Mouse (Mus musculus) ovary, postnatal 14 days (tissue): Measurements from ENCODE around the gene Lmod1.

Experiments used
- DNase-seq: peaks from one replicate; pipeline ENCODE4 v3.0.0; 2022; ENCODE audit warnings: low spot score

Gene Lmod1

DNA sequence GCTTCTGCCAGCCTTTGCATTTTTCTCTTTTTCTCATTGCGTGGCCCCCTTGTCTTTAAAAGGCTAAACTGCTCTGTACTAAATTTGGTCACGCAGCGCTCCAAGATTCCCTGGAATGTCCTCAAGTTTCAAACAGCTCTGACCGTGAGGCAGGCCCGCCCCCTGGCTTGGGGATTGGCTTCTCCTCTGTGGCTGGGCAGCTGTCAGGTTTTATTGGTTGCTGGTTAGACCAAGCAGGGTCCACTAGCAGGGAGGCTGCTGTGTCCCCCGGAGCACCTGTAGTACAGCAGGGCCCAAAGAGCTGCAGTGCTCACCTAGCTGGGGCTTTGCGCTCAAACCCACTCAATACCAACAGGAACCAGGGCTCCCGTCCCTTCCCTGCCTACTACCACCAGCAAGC, at the start of gene Lmod1:
Lmod1 (plus strand) TSS at position 237 of the 400 bp plus-strand sequence.
- peak; percentile 27 for DNase-seq

DNA sequence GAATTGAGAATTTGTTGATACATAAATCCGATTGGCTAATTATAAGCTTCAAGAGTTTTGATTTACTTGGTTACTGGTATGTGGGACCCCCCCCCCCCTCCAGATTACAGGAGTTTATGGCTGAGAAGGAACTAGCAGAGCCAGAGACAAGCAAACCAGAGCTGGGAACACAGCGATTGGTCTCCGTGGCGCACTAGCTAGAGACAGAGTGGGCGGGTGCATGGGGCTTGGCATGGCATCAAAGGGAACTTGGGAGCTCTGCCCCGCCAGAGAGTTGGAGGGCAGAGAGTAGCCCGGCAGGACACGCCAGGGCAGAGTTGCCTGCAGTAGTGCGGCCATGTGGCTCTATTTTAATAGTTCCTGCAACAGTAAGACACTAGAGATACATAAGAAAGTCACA, 44.0 kb upstream of the Lmod1 start:
- DNase-seq = peak; percentile 61

DNA sequence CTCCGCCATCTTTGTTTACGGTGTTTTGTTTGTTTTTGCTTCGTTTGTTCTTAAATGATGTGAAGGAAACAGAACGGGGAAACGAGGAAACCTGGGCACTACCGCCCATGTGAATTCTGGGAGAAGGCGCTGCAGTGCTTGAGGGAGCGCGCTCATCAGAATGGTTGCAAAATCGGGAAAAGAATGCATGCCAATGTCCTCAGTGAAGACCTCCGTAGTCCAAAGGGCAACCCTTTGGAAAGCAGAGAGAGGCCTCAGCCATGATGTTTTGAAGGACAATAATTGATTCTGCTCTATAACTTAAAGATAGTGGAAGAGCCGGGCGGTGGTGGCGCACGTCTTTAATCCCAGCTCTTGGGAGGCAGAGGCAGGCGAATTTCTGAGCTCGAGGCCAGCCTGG, 42.8 kb upstream of the Lmod1 start:
- DNase-seq = no peak

DNA sequence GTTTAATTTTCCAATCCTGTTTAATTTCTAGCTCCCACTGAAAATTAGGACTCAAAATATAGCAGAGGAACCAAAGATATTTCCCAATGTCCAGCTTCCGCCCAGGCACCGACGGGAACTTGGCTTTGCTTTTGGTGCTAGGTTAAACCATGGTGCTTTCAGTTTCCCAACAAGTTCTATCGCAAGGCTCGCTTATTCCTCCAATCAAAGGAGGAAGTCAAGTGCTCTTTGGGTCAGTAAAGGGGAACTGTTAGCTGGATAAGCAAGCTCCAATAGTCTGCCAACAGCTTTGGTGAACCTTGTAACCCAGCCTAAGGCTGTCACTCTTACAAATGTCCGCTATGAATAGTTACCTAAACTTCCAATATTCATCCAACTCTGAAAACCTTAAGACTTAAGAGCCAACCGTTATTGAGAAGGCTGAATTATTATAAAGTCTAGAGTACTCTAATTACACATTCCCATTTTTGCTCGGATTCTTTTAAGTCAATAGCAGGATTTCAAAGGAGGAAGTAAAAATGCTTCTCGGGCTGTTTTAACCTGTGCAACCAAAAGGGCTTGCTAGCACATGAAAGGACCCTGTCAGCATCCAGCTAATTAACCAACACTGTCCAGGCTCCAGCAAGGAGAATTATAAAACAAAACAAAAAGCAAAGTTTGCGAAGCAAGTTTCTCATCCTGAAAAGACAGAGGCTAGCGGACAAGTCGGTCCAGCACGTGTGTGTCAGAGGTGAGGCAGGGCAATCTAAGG, 41.9 kb upstream of the Lmod1 start:
- DNase-seq = no peak

DNA sequence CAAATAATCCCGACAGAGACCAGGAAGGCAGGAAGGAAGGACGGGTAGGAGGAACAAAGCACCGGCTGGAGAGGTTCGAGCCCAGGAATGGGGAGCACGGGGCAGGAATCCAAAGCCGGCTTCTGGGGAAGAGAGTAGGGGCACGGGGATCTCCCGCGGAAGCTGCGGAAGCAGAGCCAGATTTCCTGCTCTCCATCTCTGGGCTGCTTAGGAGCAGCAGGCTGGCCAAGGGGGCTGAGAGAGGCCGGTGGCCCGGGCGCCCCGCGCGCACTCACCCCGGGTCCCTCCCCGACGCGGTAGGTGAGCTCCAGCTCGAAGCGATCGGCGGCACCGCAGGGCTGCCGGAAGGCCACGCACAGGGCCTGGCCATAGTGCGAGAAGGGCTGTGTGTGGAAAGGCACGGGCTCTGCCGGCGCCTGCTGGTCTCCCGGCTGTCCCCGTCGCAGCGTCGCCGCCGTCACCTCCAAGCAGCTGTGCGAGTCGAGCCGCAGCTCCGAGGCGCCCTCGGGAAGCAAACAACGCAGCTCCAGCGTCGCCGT, 41.3 kb upstream of the Lmod1 start:
- DNase-seq = no peak

DNA sequence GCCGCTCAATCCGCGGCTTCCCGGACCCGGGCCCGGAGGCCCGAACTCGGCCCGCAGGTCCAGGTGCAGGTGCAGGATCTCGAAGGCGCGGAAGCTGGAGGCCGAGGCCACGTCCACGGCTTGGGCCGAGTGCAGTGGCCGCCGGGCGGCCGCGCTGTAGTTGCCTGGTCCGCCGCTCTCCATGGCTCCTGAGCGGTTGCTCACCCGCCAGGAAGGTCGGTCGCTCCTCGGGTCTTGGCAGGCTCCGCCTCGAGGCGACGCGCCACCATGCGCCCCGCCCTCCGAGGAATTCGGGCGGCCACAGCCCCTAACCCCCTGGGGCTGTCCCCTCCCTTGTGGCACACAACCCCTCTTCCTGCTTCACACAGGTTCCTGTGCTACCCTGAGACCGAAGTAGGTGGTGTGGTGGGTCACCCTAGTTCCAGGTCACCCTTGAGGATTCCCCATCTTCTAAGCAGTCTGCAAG, 40.7 kb upstream of the Lmod1 start, which contains the start of gene Rnpep:
Rnpep (minus strand) TSS at position 259 of the 466 bp plus-strand sequence.
- peak; percentile 62 for DNase-seq

DNA sequence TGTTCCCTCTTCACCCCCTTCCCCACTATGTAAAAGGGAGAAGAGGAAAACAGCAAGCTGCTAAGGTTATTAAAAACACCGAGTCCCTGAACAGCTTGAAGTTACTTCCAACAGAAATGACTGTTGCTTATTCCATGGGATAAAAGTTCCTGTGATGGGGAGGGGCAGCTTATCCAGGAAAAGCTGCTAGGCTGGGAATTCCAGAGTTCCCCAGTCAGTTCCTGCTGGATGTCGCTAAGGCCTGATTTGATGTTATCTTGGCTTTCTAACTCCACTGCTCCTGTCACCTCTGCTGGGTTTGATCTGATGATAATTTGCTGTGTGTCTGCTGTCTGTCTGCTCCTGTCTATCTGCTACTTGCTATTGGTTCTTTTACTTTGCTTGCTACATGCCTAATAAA, 38.3 kb upstream of the Lmod1 start:
- DNase-seq = no peak

DNA sequence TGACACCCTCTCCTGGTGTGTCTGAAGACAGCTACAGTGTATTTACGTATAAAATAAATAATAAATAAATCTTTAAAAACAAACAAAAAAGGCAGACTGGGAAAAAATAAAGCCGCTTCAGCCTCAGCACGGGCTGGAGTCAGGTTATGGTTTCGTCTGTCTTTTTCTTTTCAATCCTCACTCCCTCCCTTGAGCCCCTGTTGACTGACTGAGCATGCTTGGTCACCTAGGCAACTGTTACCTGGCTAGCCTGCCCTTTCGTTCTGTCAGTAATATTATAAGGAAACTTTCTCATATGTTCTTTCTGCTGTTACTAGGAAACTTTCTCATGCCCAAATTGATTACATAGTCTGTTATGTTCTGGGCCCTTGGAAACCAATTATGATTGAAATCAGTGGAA, 33.7 kb upstream of the Lmod1 start:
- no peak for DNase-seq

DNA sequence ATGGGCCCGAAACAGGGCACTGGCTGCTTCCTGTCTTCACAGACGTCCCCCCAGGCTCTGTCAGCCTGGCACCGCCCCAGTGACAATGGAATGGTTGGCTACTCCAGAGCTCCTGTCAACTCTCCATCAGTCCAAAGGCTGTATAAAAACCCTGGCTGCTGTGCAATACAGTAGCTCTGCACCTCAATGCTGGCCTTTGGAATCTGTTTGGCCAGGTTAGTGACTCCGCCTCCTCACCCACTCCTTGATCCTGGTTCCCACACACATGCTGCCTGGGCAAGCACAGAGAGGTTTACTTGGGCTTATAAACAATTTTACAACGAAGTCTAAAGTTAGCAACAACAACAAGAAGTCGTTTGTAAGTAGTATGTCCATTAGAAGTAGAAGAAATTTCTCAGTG, 13.3 kb upstream of the Lmod1 start:
- no peak for DNase-seq

DNA sequence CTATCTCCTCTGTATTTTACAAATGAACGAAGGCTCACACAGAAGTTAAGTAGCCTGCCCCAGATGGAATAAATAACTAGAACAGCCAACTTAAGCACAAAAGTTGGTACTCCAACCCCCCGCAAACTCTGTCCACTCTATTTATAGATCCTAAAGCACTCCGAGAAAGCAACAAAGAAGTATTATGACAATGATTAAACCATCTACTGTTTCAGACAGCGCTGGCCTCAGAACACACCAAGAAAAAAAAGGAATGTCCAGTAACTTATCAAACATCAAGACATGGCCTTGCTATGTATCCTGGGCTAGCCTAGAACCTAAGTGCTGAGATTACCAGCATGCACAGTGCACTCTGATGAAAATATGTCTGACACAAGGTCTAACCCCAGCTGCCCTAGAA, 12.4 kb upstream of the Lmod1 start:
- DNase-seq = no peak

DNA sequence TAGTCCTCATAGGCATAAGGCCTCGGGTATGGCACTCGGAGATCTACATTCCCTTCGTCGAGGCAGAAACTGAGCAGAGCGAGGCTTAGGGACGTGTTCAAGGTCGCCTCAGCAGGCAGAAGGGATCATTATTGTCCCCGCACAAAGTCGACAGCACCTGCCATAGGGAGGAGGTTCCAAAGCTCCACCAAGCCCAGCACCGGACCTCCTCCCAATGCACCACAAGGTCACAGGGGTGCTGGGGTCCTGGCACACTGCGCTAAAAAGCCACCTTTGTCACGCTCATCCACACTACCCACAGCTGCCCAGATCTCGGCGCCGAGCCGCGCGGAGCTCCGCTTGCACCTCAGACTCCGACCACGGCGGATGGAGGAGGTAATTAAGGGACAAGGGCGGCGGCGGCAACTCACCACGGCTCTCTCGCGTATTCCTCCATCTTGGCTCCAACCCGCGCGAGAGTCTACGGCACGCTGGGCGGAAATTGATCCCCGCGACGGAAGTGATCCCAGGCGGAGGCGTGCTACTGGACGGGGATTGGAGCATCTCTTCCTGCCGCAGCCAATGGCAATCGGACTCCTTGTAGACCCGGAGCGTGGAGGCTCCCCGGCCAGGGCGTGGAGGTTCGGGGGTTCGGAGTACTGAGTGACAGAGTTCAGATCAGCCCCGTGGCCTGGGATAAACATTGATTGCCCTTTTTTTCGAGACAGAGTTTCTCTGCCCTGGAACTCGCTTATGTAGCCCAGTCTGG, 11.1 kb upstream of the Lmod1 start, which contains the start of gene Timm17a:
Timm17a (minus strand) TSS at position 495 of the 748 bp plus-strand sequence.
- peak; percentile 88 for DNase-seq

DNA sequence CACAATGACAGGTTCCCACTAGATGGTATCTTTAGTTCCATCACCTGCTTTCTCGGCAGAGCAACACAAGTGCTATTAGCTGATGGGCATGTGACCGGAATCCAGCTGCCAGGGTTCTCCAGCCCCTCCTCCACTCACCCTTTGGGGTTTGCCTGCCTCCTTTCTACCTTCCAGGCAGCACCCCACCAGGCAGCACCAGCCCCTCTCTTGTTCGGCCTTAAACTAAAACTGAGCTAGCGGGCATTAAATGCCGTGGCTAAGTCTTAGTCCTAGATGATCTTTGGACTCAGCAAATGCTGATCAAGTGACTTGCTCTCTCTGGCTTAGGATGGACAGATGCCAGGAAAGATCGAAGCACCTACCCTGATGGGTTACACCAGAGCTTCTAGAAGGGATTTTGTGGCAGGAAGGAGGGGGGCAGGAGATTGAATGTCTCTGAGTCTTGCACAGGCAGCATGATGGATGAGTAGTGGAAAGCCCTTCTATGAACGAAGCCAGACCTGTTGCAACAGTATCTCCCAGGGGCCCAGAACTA, 1.2 kb upstream of the Lmod1 start:
- no peak for DNase-seq

DNA sequence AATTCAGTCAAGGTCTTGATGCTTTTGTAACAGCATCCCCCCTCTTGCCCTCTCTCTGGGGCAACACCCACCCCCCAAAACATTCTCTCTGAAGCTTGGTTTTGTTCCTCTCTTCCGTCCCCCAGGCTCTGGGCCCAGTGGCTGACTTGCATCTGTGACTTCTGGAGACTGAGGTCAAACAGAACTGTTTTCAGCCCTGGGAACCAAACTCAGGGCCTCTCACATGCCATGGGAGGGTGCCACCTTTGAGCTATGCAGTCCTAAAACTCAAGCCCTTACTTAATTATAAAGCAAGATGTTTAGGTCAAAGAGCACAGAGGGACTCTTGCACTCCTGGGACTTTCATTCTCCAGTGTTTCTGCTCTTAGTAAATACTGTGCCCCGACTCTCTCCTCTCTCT, 1.3 kb downstream of the Lmod1 start:
- no peak for DNase-seq

DNA sequence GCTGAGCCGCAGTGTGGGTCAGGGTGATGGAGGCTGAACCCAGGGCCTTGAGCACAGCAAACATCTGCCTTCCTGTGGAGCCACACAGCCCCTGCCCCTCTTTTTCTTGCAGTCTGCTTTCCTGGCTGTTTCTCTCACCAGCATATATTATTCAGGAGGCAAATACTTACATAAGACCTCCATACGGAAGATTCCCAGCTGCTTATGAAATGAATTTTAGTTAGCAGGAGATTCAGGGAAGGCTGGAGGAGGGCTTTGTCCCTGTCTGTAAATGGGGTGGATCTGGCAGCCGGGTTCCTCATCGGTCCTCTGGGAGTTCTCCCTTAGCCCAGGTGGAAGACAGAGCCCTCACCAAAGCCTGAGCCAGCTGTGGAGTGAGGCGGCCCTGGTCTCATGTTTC, 3.8 kb downstream of the Lmod1 start:
- no peak for DNase-seq

DNA sequence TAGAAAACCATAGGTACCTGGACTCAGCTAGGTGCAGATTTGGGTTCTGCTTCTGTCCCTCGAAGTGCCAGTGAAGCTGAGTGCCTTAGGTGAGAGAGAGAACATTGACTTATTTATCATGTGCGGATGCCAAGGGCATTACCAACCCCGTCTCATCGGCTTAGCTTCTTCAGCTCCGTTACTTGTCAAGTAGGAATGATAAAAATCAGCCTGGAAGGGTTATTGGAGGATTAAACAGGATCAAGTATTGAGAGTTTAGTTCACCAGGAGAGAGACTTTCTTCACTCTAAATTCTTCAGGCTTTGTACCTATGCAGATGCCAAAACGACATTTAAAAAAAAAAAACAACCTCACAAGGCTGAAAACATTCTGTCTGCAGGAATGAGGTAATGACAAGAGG, 6.0 kb downstream of the Lmod1 start:
- DNase-seq = no peak

DNA sequence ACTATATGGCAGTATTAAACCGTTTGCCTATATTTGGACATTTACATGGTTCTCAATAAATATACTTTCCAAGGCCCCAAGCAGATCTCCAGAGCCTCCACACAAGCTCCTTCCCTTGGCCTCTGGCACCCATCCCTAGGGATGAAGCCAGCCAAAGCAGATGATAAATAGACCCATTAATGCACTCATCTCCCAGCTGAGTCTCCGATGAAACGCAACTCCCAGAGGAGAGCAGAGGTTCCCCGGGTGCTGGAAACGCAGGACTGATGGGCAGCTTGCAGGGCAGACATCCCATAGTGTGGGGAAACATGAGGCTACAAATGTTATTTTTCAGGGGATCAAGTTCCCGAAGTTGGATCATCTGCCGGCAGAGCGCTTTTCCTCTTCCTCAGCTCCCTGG, 17.3 kb downstream of the Lmod1 start:
- no peak for DNase-seq

DNA sequence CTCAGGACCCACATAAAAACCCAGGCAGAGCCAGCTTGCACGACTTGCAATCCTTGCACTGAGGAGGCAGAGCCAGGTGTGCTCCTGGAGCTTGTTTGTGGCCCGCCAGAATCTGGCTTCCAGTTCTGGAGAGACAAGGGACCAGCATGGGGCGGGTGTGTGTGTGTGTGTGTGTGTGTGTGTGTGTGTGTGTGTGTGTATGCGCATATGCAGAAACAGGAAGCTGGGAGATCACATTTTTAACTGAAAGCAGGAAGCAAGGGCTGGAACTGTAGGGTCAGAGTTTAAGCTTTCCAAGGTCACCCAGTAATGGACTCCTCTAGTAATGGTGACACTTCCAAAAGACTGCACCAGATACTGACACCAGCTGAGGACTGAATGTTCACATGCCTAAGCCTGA, 19.4 kb downstream of the Lmod1 start:
- DNase-seq = no peak

DNA sequence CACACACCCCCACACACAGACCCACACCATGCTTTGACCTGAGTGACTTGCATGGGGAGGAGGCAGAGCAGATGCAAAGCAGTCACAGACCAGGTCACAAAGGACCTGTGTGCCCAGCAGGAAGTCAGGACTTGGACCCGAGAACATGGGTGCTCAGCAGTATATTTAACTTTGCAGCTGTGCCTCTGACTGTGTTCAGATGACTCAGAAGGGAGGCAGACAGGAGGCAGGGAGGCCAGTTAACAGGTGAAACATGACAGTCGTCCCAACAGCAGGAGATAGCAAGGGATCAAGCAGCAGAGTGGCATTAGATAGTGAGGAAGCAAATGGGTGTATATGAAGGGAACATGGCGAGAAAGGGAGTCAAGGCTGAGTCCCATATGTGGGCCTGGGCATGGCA, 22.3 kb downstream of the Lmod1 start:
- no peak for DNase-seq

DNA sequence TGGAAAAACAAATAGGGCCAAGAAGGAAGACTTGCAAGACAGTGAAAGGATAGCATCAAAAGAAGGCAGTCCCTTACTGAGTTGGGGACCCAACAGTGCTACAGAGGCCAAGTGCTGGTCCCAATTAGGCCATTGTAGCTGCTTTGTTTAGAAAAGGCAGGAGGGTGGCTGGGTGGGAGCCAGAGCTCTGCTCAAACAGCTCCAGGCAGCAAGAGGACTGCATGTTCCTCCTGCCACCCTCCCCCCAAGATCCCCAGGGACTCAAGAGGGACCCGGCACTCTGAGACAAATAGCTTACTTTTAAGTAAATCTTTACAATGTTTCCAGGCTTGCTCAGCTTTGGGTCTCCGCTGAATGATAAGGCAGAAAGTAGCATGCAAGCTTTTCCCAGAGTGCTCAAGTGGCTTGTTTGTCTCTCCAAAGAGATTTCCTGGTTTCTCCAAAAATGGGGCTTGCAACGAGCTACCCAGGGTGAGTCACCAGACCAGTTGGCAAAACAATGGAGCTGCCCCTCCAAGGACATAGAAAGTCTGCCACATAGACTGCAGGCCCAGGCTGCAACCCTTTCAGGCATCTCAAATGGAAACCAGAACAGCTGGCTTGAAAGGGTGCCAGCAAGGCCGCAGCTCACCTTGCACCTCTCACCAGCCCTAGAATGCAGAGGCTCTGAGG, 23.0 kb downstream of the Lmod1 start:
- no peak for DNase-seq

DNA sequence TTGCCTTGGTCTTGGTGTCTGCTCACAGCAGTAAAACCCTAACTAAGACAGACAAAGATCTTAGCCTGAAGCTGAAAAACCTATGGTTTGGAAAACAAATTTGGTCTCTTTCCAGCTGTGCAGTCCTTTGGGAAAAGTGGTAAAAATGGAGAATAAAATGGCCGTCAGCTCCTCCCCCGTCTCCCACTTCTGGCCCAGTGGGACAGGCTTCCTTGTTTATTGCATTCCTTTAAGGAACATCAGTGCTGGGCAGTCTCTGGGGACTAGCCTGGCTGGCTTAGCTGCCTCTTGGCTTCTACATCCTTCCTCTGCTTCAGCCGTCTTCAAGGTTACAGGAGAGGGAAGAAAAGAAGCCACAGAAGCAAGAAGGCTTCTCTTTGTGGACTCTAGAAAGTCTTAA, 27.3 kb downstream of the Lmod1 start:
- no peak for DNase-seq

DNA sequence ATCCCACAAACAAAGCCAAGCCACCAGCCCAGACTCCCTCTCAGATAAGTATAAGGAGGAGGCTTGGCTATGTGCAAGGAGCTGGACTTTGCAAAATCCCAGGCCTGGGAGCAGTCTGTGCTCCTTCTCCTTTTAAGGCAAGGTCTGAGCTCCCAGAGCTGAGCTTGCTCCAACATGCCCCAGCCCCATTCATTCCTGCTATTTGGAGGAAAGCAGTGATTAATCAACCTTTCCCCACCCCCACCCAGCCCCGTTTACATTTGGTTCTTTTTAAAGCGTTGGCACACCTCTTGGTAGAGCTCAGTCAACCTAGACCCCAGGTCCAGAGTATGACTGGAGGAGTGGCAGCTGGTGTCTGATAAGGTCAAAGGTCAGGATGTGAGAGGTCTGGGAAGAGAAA, 34.5 kb downstream of the Lmod1 start:
- no peak for DNase-seq

DNA sequence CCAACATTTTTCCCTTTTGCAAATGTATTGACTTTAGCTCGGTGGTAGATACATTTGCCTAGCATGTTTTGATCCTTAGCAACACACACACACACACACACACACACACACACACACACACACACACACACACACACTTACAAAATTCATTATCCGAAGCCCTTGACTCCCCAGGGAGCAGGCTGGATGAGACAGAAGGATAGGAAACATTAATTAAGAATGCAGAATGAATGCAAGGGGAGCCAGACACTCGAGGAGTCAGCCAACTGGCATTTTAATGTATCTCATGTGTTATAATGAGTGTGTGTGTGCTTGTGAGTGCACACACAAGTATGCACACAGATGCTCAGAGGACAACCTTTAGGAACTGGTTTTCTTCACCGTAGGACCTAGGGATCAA, 36.9 kb downstream of the Lmod1 start:
- DNase-seq = no peak
